In genomic region chr10:61051993-61052613, GRCm38 (mm10) we compare ENCODE assay signal across 9 mouse cellular contexts. TPM values are rescaled to one million over a fixed set of nuclear protein-coding genes. Genes with fewer than 3 reads are reported as not detected.
DNase-seq lines count a peak whose midpoint lies in the region; ATAC-seq and TF ChIP-seq lines count a peak whose summit lies in the region.
"Had no signal": no experiment of that assay in that cellular context is flagged by ENCODE, and none has a peak within 500 bp of the region (broad histone marks: within the 10 kb centered on the region; RNA-seq: fewer than 3 reads in every experiment).

No protein-coding gene starts in this region.

- peak; percentile 79; the same call in 1 of the 2 replicates for TF ChIP-seq CTCF in thymus, adult 2 months (IDR thresholded peaks at IDR 0.05; ENCODE audit: borderline replicate concordance, control insufficient read depth, extremely low read depth, insufficient read depth, low read length, poor library complexity)
- TF ChIP-seq CTCF in forebrain, postnatal 0 days (IDR thresholded peaks at IDR 0.05; ENCODE audit: low read depth), result peak; percentile 97
- TF ChIP-seq CTCF in intestine, postnatal 0 days (IDR thresholded peaks at IDR 0.05; ENCODE audit: low read depth), result peak; percentile 96

- peak; percentile 56 for DNase-seq in thymus, adult 2 months
- no peak for DNase-seq in thymus, adult 18-20 months
- peak; percentile 72 for DNase-seq in cerebellum, adult 8-10 months
- peak; percentile 91 for DNase-seq in forebrain, postnatal 0 days
- peak; percentile 75 for DNase-seq in left cerebral cortex, postnatal 4 days
- DNase-seq in spleen, postnatal 4 days (ENCODE audit: low spot score in 2 of 2), result peak; percentile 41 to 81

- ATAC-seq in forebrain, postnatal 0 days, result peak; percentile 89
- ATAC-seq in intestine, postnatal 0 days, result 0 out of 2 replicates have a peak, but pooled peaks have one; percentile 36
- ATAC-seq in midbrain, embryonic 16.5 days, result peak; percentile 70

- H3K4me1 ChIP-seq in thymus, adult 2 months (replicated peaks; ENCODE audit: control insufficient read depth, insufficient read depth, low read length), result no peaks in the 10 kb centered on the region
- H3K4me1 ChIP-seq in forebrain, postnatal 0 days (ENCODE audit: insufficient read depth), result no peaks in the 10 kb centered on the region
- H3K4me1 ChIP-seq in intestine, postnatal 0 days (replicated peaks; ENCODE audit: control insufficient read depth, insufficient read depth, low read length), result no peaks in the 10 kb centered on the region
- H3K4me1 ChIP-seq in midbrain, embryonic 16.5 days (ENCODE audit: control insufficient read depth, insufficient read depth, low read length), result no peaks in the 10 kb centered on the region; the same call in 1 of the 2 replicates
- H3K4me1 ChIP-seq: embryonic facial prominence, embryonic 12.5 days had no signal

- 61% methylated on average over 14 of the region's 14 CpGs for WGBS in thymus, adult 2 months
- 51% methylated on average over 14 of the region's 14 CpGs for WGBS in forebrain, postnatal 0 days
- WGBS in intestine, postnatal 0 days, result 59% methylated on average over 14 of the region's 14 CpGs
- 58% methylated on average over 14 of the region's 14 CpGs for WGBS in midbrain, embryonic 16.5 days

- no peaks in the 10 kb centered on the region for H3K36me3 ChIP-seq in thymus, adult 2 months (ENCODE audit: control insufficient read depth, insufficient read depth, low read length)
- no peaks in the 10 kb centered on the region for H3K36me3 ChIP-seq in forebrain, postnatal 0 days (ENCODE audit: insufficient read depth)
- H3K36me3 ChIP-seq in intestine, postnatal 0 days (ENCODE audit: control insufficient read depth, insufficient read depth), result no peaks in the 10 kb centered on the region
- H3K36me3 ChIP-seq in midbrain, embryonic 16.5 days (ENCODE audit: control insufficient read depth, insufficient read depth, low read length), result no peaks in the 10 kb centered on the region
- H3K36me3 ChIP-seq: embryonic facial prominence, embryonic 12.5 days had no signal

- no peaks in the 10 kb centered on the region for H3K27me3 ChIP-seq in thymus, adult 2 months (ENCODE audit: control insufficient read depth, insufficient read depth, low read length)
- no peaks in the 10 kb centered on the region for H3K27me3 ChIP-seq in forebrain, postnatal 0 days (ENCODE audit: insufficient read depth, low read length)
- H3K27me3 ChIP-seq in intestine, postnatal 0 days (replicated peaks; ENCODE audit: control insufficient read depth, insufficient read depth, low read length), result no peaks in the 10 kb centered on the region
- peaks cover 4% of the 10 kb centered on the region for H3K27me3 ChIP-seq in midbrain, embryonic 16.5 days (ENCODE audit: control insufficient read depth, insufficient read depth, low read depth, low read length)
- H3K27me3 ChIP-seq: embryonic facial prominence, embryonic 12.5 days had no signal

- H3K27ac ChIP-seq in thymus, adult 2 months (ENCODE audit: control insufficient read depth, insufficient read depth, low read length), result no peak overlapping the region
- no peak overlapping the region for H3K27ac ChIP-seq in forebrain, postnatal 0 days (ENCODE audit: low read depth, low read length)
- H3K27ac ChIP-seq in intestine, postnatal 0 days (ENCODE audit: low read depth, low read length), result no peak overlapping the region
- H3K27ac ChIP-seq in midbrain, embryonic 16.5 days (ENCODE audit: low read length), result no peak overlapping the region
- H3K27ac ChIP-seq: embryonic facial prominence, embryonic 12.5 days had no signal

- intact Hi-C loops in left cerebral cortex, postnatal 4 days (cut with DNase I), result loop anchor here (5.0 kb wide), 2 partner anchors 220 to 275 kb away; partner anchors contain the start of gene Unc5b

- H3K4me2 ChIP-seq in forebrain, postnatal 0 days (ENCODE audit: low read depth), result no peak overlapping the region
- no peak overlapping the region for H3K4me2 ChIP-seq in intestine, postnatal 0 days (replicated peaks; ENCODE audit: low read depth)
- H3K4me2 ChIP-seq in midbrain, embryonic 16.5 days (ENCODE audit: low read length), result no peak overlapping the region
- H3K4me2 ChIP-seq: embryonic facial prominence, embryonic 12.5 days had no signal

- no peak overlapping the region for H3K4me3 ChIP-seq in thymus, adult 2 months (ENCODE audit: control insufficient read depth, insufficient read depth, low read length)
- no peak overlapping the region for H3K4me3 ChIP-seq in forebrain, postnatal 0 days (ENCODE audit: low read depth, low read length)
- no peak overlapping the region for H3K4me3 ChIP-seq in intestine, postnatal 0 days (ENCODE audit: low read depth, low read length)
- no peak overlapping the region for H3K4me3 ChIP-seq in midbrain, embryonic 16.5 days (ENCODE audit: low read depth, low read length)
- H3K4me3 ChIP-seq: embryonic facial prominence, embryonic 12.5 days had no signal

- no peak overlapping the region for H3K9ac ChIP-seq in forebrain, postnatal 0 days
- no peak overlapping the region for H3K9ac ChIP-seq in intestine, postnatal 0 days (ENCODE audit: low read depth, low read length)
- H3K9ac ChIP-seq in midbrain, embryonic 16.5 days (ENCODE audit: low read depth, low read length), result no peak overlapping the region
- H3K9ac ChIP-seq: embryonic facial prominence, embryonic 12.5 days had no signal

- H3K9me3 ChIP-seq in forebrain, postnatal 0 days (ENCODE audit: low read length), result no peaks in the 10 kb centered on the region
- no peaks in the 10 kb centered on the region for H3K9me3 ChIP-seq in intestine, postnatal 0 days (ENCODE audit: control insufficient read depth)
- no peaks in the 10 kb centered on the region; the same call in 1 of the 2 replicates for H3K9me3 ChIP-seq in midbrain, embryonic 16.5 days (replicated peaks; ENCODE audit: control insufficient read depth, low read length, poor library complexity, severe bottlenecking)

- no peak for TF ChIP-seq POLR2A in thymus, adult 2 months (IDR thresholded peaks at IDR 0.05; ENCODE audit: control insufficient read depth, extremely low read depth, insufficient read depth, low read length, poor library complexity)

RNA-seq across cellular contexts. Expression of gene Pcbd1, which starts 37.0 kb away (rescaled TPM):
- polyA plus RNA-seq in thymus, adult 2 months (2012; rRNA removed), result 0.71 and 1.1 TPM in 2 replicates
- total RNA-seq in forebrain, postnatal 0 days (2014; rRNA removed), result 13.6 and 15.3 TPM in 2 replicates
- 29.7 and 47.8 TPM in 2 replicates for polyA plus RNA-seq in forebrain, postnatal 0 days (2015; fragmentation: Nextera tagmentation; extraction: Ambion mirVana)
- 116 and 122 TPM in 2 replicates for polyA plus RNA-seq in intestine, postnatal 0 days (2015; fragmentation: Nextera tagmentation; extraction: Ambion mirVana)
- total RNA-seq in left cerebral cortex, postnatal 4 days (2021), result 10 to 100 TPM; 12.1 to 16.6 TPM
- polyA plus RNA-seq in midbrain, embryonic 16.5 days (2015; fragmentation: Nextera tagmentation; extraction: Ambion mirVana), result 50.9 and 52.9 TPM in 2 replicates

Comparison
In these comparisons a context has a peak if more than half of its experiments do, and no peak if none do; other contexts are left out.
1. DNase-seq: peak in thymus, adult 2 months (single experiment), cerebellum, adult 8-10 months (single experiment), forebrain, postnatal 0 days (single experiment), left cerebral cortex, postnatal 4 days (single experiment) and spleen, postnatal 4 days (2 of 2); none in thymus, adult 18-20 months (0 of 2).
2. ATAC-seq: peak in every context shown above with its lines; median percentile 89 in forebrain, postnatal 0 days; 70 in midbrain, embryonic 16.5 days; 36 in intestine, postnatal 0 days.
3. RNA of gene Pcbd1, which starts 37.0 kb away (polyA plus RNA-seq): 116 to 122 TPM in intestine, postnatal 0 days, 50.9 to 52.9 TPM in midbrain, embryonic 16.5 days and 29.7 to 47.8 TPM in forebrain, postnatal 0 days; 0.71 to 1.1 TPM in thymus, adult 2 months; every median in the first group is over 10 times any median in the second.
4. Peak in every context shown above with its lines, with median percentiles within 50 percentile points of each other: CTCF ChIP-seq.